Comparison of ENCODE assay signal across 8 mouse cellular contexts in the genomic region with DNA sequence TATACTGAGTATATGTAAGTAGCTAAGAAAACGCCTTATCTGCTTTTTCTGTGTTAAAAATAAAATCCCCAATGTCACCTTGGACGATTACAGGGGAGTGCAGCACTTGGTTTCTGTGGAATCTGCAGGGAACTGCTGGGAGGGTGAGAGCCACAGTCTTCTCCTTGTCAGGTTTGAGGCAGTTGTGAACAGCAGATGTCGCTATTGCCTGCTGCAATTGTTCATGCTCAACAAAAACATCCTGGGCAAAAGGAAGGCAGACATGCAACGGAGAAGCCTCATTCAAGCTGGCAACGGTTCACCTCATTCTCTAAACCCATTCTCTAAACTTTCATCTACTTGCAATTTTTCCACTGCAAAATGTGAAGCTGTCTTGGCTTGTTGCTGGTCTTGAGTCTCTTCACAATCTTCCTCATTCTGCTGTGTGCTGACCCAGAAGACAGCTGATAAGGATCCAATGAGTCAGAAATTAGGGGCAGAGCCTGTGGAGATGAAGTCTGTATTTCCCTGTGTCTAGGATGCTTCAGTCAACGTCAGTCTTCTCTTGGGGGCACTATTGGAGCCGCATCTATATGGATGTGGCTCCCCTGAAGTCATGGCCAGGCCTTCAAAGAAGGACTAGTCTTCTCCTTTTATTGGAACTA.
DNase-seq lines count a peak whose midpoint lies in the region; ATAC-seq and TF ChIP-seq lines count a peak whose summit lies in the region.

No protein-coding gene starts in this region.

- in situ Hi-C loops in CH12.LX (cut with MboI; ENCODE audit: low pct_ligation_motif_present, low pct_unique_long_range_greater_than_20kb, low sequenced_read_pairs) = loop anchor here (10.0 kb wide), 1 partner anchor 361 kb away; no protein-coding TSS in a partner anchor

- no peaks in the 10 kb centered on the region for H3K36me3 ChIP-seq in CH12.LX (replicated peaks in 1 of 2; ENCODE audit: control insufficient read depth in 1 of 2, insufficient read depth in 1 of 2, low read length in 1 of 2)
- no peaks in the 10 kb centered on the region for H3K36me3 ChIP-seq in forebrain, embryonic 11.5 days (ENCODE audit: control insufficient read depth, insufficient read depth, low read length)

- no peak overlapping the region for H3K9ac ChIP-seq in CH12.LX (ENCODE audit: insufficient read depth, low read depth)
- no peak overlapping the region for H3K9ac ChIP-seq in forebrain, embryonic 11.5 days (ENCODE audit: low read length)

- no peak overlapping the region for H3K4me3 ChIP-seq in CH12.LX (replicated peaks in 1 of 3; ENCODE audit: low read depth in 2 of 3, low read length in 2 of 3, poor library complexity in 1 of 3)
- no peak overlapping the region for H3K4me3 ChIP-seq in bone marrow macrophage, adult 2 months (ENCODE audit: insufficient read depth, low read length)
- H3K4me3 ChIP-seq in forebrain, embryonic 11.5 days (ENCODE audit: low read depth, low read length) = no peak overlapping the region

- TF ChIP-seq CTCF in CH12.LX (conservative IDR thresholded peaks at IDR 0.05 in 1 of 2, IDR thresholded peaks at IDR 0.05 in 1 of 2; ENCODE audit: low read depth in 2 of 2, low read length in 2 of 2) = peak; percentile 66 to 91
- peak; percentile 71 for TF ChIP-seq CTCF in bone marrow macrophage, adult 2 months (IDR thresholded peaks at IDR 0.05; ENCODE audit: low read depth, low read length)

- no peak for TF ChIP-seq EP300 in CH12.LX (IDR thresholded peaks at IDR 0.05; ENCODE audit: low read length)

- peak; percentile 95 for TF ChIP-seq RAD21 in CH12.LX (IDR thresholded peaks at IDR 0.05; ENCODE audit: low read depth, low read length)

- no peaks in the 10 kb centered on the region for H3K9me3 ChIP-seq in CH12.LX (replicated peaks; ENCODE audit: low read length)
- no peaks in the 10 kb centered on the region for H3K9me3 ChIP-seq in forebrain, embryonic 11.5 days (ENCODE audit: control insufficient read depth, low read length)

- dilution Hi-C loops in CH12.LX (cut with MboI; ENCODE audit: extremely low pct_ligation_motif_present, extremely low pct_unique_long_range_greater_than_20kb, low sequenced_read_pairs) = no loop called here

- H3K27ac ChIP-seq in CH12.LX (ENCODE audit: insufficient read depth, low read depth) = no peak overlapping the region
- H3K27ac ChIP-seq in bone marrow macrophage, adult 2 months (ENCODE audit: insufficient read depth, low read depth, low read length) = no peak overlapping the region
- no peak overlapping the region for H3K27ac ChIP-seq in forebrain, embryonic 11.5 days (ENCODE audit: low read depth, low read length)

- intact Hi-C loops in heart, postnatal 25 days (cut with DNase I) = loop anchor here (1.0 to 5.0 kb wide), 5 partner anchors 23 to 449 kb away; no protein-coding TSS in a partner anchor

- H3K79me2 ChIP-seq in CH12.LX (replicated peaks; ENCODE audit: control insufficient read depth, extremely low read depth, insufficient read depth, poor library complexity, severe bottlenecking) = no peaks in the 10 kb centered on the region

- WGBS in forebrain, embryonic 11.5 days = 7% methylated on average over 7 of the region's 7 CpGs

- no peaks in the 10 kb centered on the region for H3K27me3 ChIP-seq in CH12.LX (replicated peaks)
- no peaks in the 10 kb centered on the region for H3K27me3 ChIP-seq in forebrain, embryonic 11.5 days (ENCODE audit: control insufficient read depth, insufficient read depth, low read length)

- ATAC-seq in forebrain, embryonic 11.5 days (replicated peaks; ENCODE audit: low FRiP score) = 0 out of 2 replicates have a peak, but pooled peaks have one; percentile 27

- no peak for TF ChIP-seq POLR2A in CH12.LX (IDR thresholded peaks at IDR 0.05; ENCODE audit: low read depth, low read length)
- TF ChIP-seq POLR2A in bone marrow macrophage, adult 2 months (IDR thresholded peaks at IDR 0.05; ENCODE audit: borderline replicate concordance, low read depth, low read length) = no peak

- peaks cover 0 to 24% of the 10 kb centered on the region in 2 experiments; a peak in 2 of 4 replicates for H3K4me1 ChIP-seq in CH12.LX (ENCODE audit: control insufficient read depth in 1 of 2, insufficient read depth in 2 of 2)
- peaks cover 14% of the 10 kb centered on the region for H3K4me1 ChIP-seq in bone marrow macrophage, adult 2 months (ENCODE audit: control insufficient read depth, insufficient read depth, low read length)
- H3K4me1 ChIP-seq in forebrain, embryonic 11.5 days (replicated peaks; ENCODE audit: control insufficient read depth, insufficient read depth, low read length) = no peaks in the 10 kb centered on the region

- 0 out of 2 replicates have a peak overlapping the region, but pooled peaks have one; percentile 7 for H3K4me2 ChIP-seq in CH12.LX (ENCODE audit: insufficient read depth, low read depth, poor library complexity, severe bottlenecking)
- H3K4me2 ChIP-seq in forebrain, embryonic 11.5 days (ENCODE audit: low read depth, low read length, severe bottlenecking) = no peak overlapping the region

- peak; percentile 76 for DNase-seq in CH12.LX (ENCODE audit: extremely low read depth)
- DNase-seq in forebrain, embryonic 11.5 days (ENCODE audit: low spot score) = peak; percentile 81
- peak; percentile 20 for DNase-seq in heart, postnatal 25 days (ENCODE audit: low spot score)
- peak; percentile 70 to 87 for DNase-seq in kidney, postnatal 36 days
- peak; percentile 64 to 72 for DNase-seq in lung, adult 18-20 months
- DNase-seq in ovary, adult 18-20 months (ENCODE audit: low spot score) = peak; percentile 40
- DNase-seq in thymus, adult 18-20 months = peak; percentile 11 to 19

TF ChIP-seq in CH12.LX, 34 proteins besides CTCF, POLR2A, EP300 and RAD21:
- no peak for TF ChIP-seq TCF12 (IDR thresholded peaks at IDR 0.05; ENCODE audit: low read depth, low read length)
- peak; percentile 20; the same call in 1 of the 2 replicates for TF ChIP-seq IRF4 (IDR thresholded peaks at IDR 0.05; ENCODE audit: low read depth, low read length)
- TF ChIP-seq USF1 (IDR thresholded peaks at IDR 0.05; ENCODE audit: low read depth, low read length) = no peak
- no peak for TF ChIP-seq HCFC1 (IDR thresholded peaks at IDR 0.05; ENCODE audit: low read depth, low read length)
- TF ChIP-seq MEF2A (IDR thresholded peaks at IDR 0.05; ENCODE audit: borderline replicate concordance, low read depth, low read length) = no peak
- TF ChIP-seq E2F4 (IDR thresholded peaks at IDR 0.05; ENCODE audit: insufficient replicate concordance, low read depth, low read length) = 0 out of 2 replicates have a peak, but pooled peaks have one; percentile 29
- TF ChIP-seq MYC (IDR thresholded peaks at IDR 0.05; ENCODE audit: low read depth, low read length) = no peak
- no peak for TF ChIP-seq ZNF384 (IDR thresholded peaks at IDR 0.05; ENCODE audit: low read depth, low read length)
- TF ChIP-seq SMC3 (IDR thresholded peaks at IDR 0.05; ENCODE audit: low read depth, low read length) = peak; percentile 93
- no peak for TF ChIP-seq ZKSCAN1 (IDR thresholded peaks at IDR 0.05; ENCODE audit: borderline replicate concordance, low read depth, low read length)
- no peak for TF ChIP-seq GABPA (IDR thresholded peaks at IDR 0.05; ENCODE audit: insufficient replicate concordance, low read depth, low read length)
- TF ChIP-seq ZMIZ1 (IDR thresholded peaks at IDR 0.05; ENCODE audit: low read depth, low read length) = no peak
- TF ChIP-seq PAX5 (IDR thresholded peaks at IDR 0.05; ENCODE audit: low read length) = no peak
- no peak for TF ChIP-seq MXI1 (IDR thresholded peaks at IDR 0.05; ENCODE audit: low read depth, low read length)
- no peak for TF ChIP-seq POLR2AphosphoS2 (IDR thresholded peaks at IDR 0.05; ENCODE audit: low read depth, low read length)
- no peak for TF ChIP-seq ELF1 (IDR thresholded peaks at IDR 0.05; ENCODE audit: low read depth, low read length)
- TF ChIP-seq ZC3H11A (IDR thresholded peaks at IDR 0.05; ENCODE audit: low read depth, low read length) = peak; percentile 54
- TF ChIP-seq BHLHE40 (IDR thresholded peaks at IDR 0.05; ENCODE audit: low read depth, low read length) = no peak
- TF ChIP-seq TBP (conservative IDR thresholded peaks at IDR 0.05; ENCODE audit: low read depth, low read length) = no peak
- TF ChIP-seq NRF1 (IDR thresholded peaks at IDR 0.05; ENCODE audit: low read depth, low read length) = no peak
- peak; percentile 20; the same call in 1 of the 2 replicates for TF ChIP-seq NELFE (IDR thresholded peaks at IDR 0.05; ENCODE audit: low read depth, low read length)
- no peak for TF ChIP-seq MAZ (IDR thresholded peaks at IDR 0.05; ENCODE audit: low read depth, low read length)
- no peak for TF ChIP-seq CHD1 (IDR thresholded peaks at IDR 0.05; ENCODE audit: low read depth, low read length)
- no peak for TF ChIP-seq SIN3A (IDR thresholded peaks at IDR 0.05; ENCODE audit: low read length)
- TF ChIP-seq MAFK (IDR thresholded peaks at IDR 0.05; ENCODE audit: insufficient replicate concordance, low read length) = no peak; the same call in 1 of the 2 replicates
- no peak for TF ChIP-seq CHD2 (IDR thresholded peaks at IDR 0.05; ENCODE audit: low read length)
- TF ChIP-seq RCOR1 (conservative IDR thresholded peaks at IDR 0.05; ENCODE audit: low read depth, low read length) = no peak
- TF ChIP-seq UBTF (IDR thresholded peaks at IDR 0.05; ENCODE audit: low read depth, low read length) = no peak
- TF ChIP-seq ETS1 (conservative IDR thresholded peaks at IDR 0.05; ENCODE audit: low read depth, low read length) = no peak
- TF ChIP-seq JUND (conservative IDR thresholded peaks at IDR 0.05; ENCODE audit: low read depth, low read length) = no peak; the same call in 1 of the 2 replicates
- TF ChIP-seq JUN (IDR thresholded peaks at IDR 0.05; ENCODE audit: insufficient read depth, low read depth, low read length) = no peak
- no peak for TF ChIP-seq MAX (IDR thresholded peaks at IDR 0.05; ENCODE audit: low read length)
- no peak for TF ChIP-seq KAT2A (IDR thresholded peaks at IDR 0.05; ENCODE audit: insufficient replicate concordance, low read length)
- TF ChIP-seq USF2 (conservative IDR thresholded peaks at IDR 0.05; ENCODE audit: low read depth, low read length) = no peak

Comparison
In these comparisons a context has a peak if more than half of its experiments do, and no peak if none do; other contexts are left out.
1. DNase-seq: peak in every context shown above with its lines; median percentile 81 in forebrain, embryonic 11.5 days; 78 in kidney, postnatal 36 days; 76 in CH12.LX; 68 in lung, adult 18-20 months; 40 in ovary, adult 18-20 months; 20 in heart, postnatal 25 days; 15 in thymus, adult 18-20 months.